Mouse (Mus musculus) hindbrain, embryonic 12.5 days (tissue): ENCODE results near the gene Hadha. TPM values are rescaled to one million over a fixed set of nuclear protein-coding genes. Genes with fewer than 3 reads are reported as not detected.
A peak's percentile ranks its signal among the peaks of the same experiment; 100 is the strongest.

Source experiments
- ATAC-seq: fragments of 200-750 bp; cut with Nextera tagmentation; 2 replicates; pipeline ENCODE4 v1.8.0; 2017; ENCODE audit warnings: moderate TSS enrichment; ENCODE audit not compliant: low FRiP score
- H3K27ac ChIP-seq: fragments of 300-500 bp; sonication (generic); 2 replicates; pipeline ENCODE4 v1.5.1; 2016; ENCODE audit warnings: mild to moderate bottlenecking
- H3K27me3 ChIP-seq: fragments of 300-500 bp; sonication (generic); 2 replicates; pipeline ENCODE4 v1.6.1; 2016; ENCODE audit warnings: mild to moderate bottlenecking
- H3K36me3 ChIP-seq: fragments of 300-500 bp; sonication (generic); 2 replicates; pipeline ENCODE4 v1.6.1; 2016; ENCODE audit warnings: mild to moderate bottlenecking
- H3K4me1 ChIP-seq: fragments of 300-500 bp; sonication (generic); 2 replicates; pipeline ENCODE4 v1.6.1; 2016
- H3K4me2 ChIP-seq: fragments of 300-500 bp; sonication (generic); replicated peaks from 2 replicates; pipeline ENCODE4 v1.6.1; 2016; ENCODE audit warnings: mild to moderate bottlenecking
- H3K4me3 ChIP-seq: fragments of 300-500 bp; sonication (generic); 2 replicates; pipeline ENCODE4 v1.5.1; 2016; ENCODE audit warnings: mild to moderate bottlenecking
- H3K9ac ChIP-seq: fragments of 300-500 bp; sonication (generic); 2 replicates; pipeline ENCODE4 v1.6.1; 2016; ENCODE audit warnings: mild to moderate bottlenecking, moderate library complexity
- H3K9me3 ChIP-seq: fragments of 300-500 bp; sonication (generic); replicated peaks from 2 replicates; pipeline ENCODE4 v1.6.1; 2016; ENCODE audit warnings: mild to moderate bottlenecking
- WGBS: fragments of 180-500 bp; shearing (Covaris S2); methylation state at CpG from one replicate; pipeline ENCODE4 v1.1.7; 2016; 5-methylcytosine and 5-hydroxymethylcytosine counted together
- polyA plus RNA-seq: library from polyadenylated mRNA; unstranded; fragments of >200 nt; fragmentation: Nextera tagmentation; extraction: Ambion mirVana; gene quantifications from 2 replicates; pipeline ENCODE4 v1.2.1, GENCODE M21; 2016

Hadha gene
- polyA plus RNA-seq: 106 and 108 TPM in 2 replicates

DNA sequence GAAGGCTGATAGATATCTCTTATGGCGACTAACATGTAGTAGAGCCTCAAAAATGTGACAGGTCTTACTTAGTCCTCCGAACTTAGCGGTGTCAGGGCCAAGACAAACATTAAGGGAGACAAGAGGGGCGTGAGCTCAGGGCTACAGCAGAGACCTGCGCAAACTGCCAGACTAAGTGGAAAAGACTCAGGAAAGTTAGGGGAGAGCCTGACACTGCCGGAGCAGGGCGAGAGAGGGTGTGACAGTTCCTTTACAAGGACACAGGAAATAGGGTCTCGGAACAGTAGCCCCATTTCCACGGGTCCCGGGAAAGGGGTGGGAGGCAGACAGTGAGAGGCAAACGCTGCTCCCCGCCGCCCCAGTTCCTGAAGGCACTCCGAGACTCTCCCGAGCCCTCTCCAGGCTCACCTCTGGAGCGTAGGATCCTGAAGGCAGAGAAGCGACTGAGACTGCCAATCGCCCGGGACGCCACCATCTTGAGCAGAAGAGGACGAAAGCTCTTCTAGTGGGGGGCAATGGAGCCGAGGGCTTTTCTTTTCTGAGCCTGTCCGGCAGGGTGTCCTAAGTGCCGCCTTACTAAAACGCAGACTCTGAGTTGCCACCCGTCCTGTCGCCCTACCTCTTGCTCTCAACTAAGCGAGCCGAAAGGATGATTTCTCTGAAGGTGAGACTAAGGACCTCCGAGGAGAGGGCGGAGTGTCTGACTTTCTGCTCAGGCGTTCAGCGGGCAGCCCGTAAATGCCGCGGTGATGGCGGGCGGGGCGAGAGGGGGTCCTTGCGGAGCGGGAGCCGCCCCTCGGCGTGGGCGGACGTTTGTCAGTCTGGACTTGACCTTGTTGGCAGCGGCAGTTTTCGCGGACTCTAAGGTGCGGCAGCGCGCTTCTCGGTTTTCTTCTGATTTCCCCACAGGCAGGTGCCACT lies at the start of gene Hadha, which contains the start of gene Hadhb:
Gene Hadha (minus strand): TSS at position 689 of the 921 bp plus-strand sequence.
Gene Hadhb (plus strand): TSS at position 775 of the 921 bp plus-strand sequence.
- no peaks in the 10 kb centered on the region for H3K9me3 ChIP-seq
- WGBS: under 1% methylated on average over 53 of the region's 53 CpGs
- H3K4me1 ChIP-seq: peaks cover 17% of the 10 kb centered on the region
- H3K9ac ChIP-seq: peak within 1 kb of the TSS; percentile 86
- H3K4me3 ChIP-seq: peak within 1 kb of the TSS; percentile 74
- no peaks in the 10 kb centered on the region for H3K36me3 ChIP-seq
- peak within 1 kb of the TSS; percentile 81 for H3K27ac ChIP-seq
- peak; percentile 90 for ATAC-seq
- H3K4me2 ChIP-seq: peak within 1 kb of the TSS; percentile 77
- no peaks in the 10 kb centered on the region for H3K27me3 ChIP-seq

DNA sequence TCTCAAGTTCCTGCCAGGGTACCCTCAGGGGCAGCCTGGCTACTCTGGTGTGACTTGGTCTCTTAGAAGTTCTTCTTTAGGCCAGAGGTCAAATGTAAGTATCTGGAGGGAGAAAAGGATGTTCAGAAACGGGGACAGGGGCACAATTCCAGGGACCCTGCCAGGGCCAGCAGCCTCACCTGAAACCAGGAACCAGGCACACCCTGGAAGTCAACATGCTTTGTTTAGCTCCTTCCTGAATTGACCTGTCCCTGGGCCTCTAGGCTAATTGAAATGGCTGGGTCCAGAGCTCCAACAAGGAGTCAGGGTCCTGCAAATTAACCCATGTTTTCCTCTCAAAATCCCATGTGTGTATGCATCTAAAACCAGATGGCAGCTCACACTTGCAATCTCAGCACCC lies 49.5 kb upstream of the Hadha start:
- no peak overlapping the region for H3K4me2 ChIP-seq
- no peaks in the 10 kb centered on the region for H3K27me3 ChIP-seq
- no peaks in the 10 kb centered on the region for H3K36me3 ChIP-seq
- WGBS: 56% methylated on average over 1 of the region's 1 CpGs
- H3K27ac ChIP-seq: no peak overlapping the region
- H3K4me3 ChIP-seq: no peak overlapping the region
- H3K4me1 ChIP-seq: no peaks in the 10 kb centered on the region
- ATAC-seq: no peak
- no peaks in the 10 kb centered on the region for H3K9me3 ChIP-seq
- no peak overlapping the region for H3K9ac ChIP-seq

DNA sequence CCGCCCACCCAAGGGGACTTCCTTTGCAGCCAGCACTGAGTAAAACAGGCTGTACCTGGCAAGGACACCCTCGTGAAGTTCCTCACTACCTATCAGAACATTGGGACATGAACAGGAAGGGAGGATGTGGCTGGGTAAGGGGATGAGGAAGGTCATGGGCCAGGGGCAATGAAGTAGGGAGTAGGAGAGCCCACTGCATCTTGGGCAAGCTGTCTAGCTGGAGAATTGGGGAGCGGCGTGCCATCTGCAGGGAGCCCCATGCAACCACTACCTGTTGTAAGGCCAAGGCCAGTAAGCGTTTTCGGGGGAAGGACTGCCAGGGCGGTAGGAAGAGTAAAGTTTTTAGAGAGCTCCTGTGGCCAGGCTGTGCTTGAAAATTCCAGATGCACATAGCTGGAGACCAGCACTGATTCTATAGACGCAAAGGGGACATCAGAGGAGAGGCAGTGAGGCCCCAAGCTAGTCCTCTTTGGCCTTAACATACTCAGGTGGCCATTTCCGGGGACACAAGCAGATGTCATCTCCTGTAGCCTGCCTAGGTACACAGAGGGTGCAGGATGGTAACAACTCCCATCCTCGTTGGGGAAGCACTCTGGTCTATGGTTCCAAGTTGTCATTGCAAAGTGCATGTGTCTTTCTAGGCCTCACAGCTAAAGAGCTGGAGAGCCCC lies 48.4 kb upstream of the Hadha start:
- H3K4me3 ChIP-seq: no peak overlapping the region
- no peak overlapping the region for H3K9ac ChIP-seq
- no peak for ATAC-seq
- H3K27me3 ChIP-seq: no peaks in the 10 kb centered on the region
- no peaks in the 10 kb centered on the region for H3K4me1 ChIP-seq
- H3K36me3 ChIP-seq: no peaks in the 10 kb centered on the region
- no peak overlapping the region for H3K4me2 ChIP-seq
- no peaks in the 10 kb centered on the region for H3K9me3 ChIP-seq
- 83% methylated on average over 10 of the region's 10 CpGs for WGBS
- H3K27ac ChIP-seq: no peak overlapping the region

DNA sequence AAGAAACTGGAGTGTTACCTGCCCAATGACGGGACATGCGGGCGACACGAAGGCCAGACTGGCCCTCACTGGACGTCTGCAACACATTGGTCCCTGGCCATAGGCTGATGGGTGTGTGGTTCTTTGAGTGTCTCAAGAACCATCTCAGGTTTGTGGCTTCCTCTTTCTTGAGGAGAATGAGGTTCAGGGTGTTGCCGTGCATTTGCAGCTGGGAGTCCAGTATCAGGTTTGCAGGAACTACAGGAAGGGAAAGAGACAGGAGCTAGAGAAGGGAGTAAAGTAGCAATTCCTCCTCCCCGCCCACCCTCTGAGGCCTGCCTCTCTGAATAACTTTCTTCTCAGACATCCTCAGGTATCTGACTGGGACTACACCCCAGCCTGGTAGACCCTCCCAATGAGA lies 47.3 kb upstream of the Hadha start:
- no peaks in the 10 kb centered on the region for H3K27me3 ChIP-seq
- H3K4me3 ChIP-seq: no peak overlapping the region
- H3K4me2 ChIP-seq: no peak overlapping the region
- H3K36me3 ChIP-seq: no peaks in the 10 kb centered on the region
- H3K4me1 ChIP-seq: no peaks in the 10 kb centered on the region
- no peak for ATAC-seq
- H3K9ac ChIP-seq: no peak overlapping the region
- no peaks in the 10 kb centered on the region for H3K9me3 ChIP-seq
- 94% methylated on average over 7 of the region's 7 CpGs for WGBS
- no peak overlapping the region for H3K27ac ChIP-seq

DNA sequence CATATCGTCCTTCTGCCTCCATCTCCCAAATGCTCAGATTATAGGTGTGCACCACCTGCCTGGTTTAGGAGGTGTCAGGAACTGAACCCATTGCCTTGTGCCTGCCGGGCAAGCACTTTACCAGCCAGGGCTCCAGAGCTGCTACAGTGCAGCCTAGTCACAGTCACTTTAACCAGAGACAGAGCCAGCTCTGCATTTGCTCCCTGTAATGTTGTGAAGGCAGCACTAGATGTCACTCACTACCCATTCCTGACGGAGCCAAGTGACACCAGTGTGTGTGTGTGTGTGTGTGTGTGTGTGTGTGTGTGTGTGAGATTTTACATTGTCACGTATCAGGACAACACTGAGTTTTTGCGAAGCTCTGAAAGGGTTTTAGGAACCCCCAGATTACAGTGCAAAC lies 46.6 kb upstream of the Hadha start:
- no peaks in the 10 kb centered on the region for H3K4me1 ChIP-seq
- H3K27ac ChIP-seq: no peak overlapping the region
- H3K9ac ChIP-seq: no peak overlapping the region
- H3K27me3 ChIP-seq: no peaks in the 10 kb centered on the region
- H3K36me3 ChIP-seq: no peaks in the 10 kb centered on the region
- no peak overlapping the region for H3K4me3 ChIP-seq
- 55% methylated on average over 5 of the region's 5 CpGs for WGBS
- no peak for ATAC-seq
- H3K9me3 ChIP-seq: no peaks in the 10 kb centered on the region
- H3K4me2 ChIP-seq: no peak overlapping the region

DNA sequence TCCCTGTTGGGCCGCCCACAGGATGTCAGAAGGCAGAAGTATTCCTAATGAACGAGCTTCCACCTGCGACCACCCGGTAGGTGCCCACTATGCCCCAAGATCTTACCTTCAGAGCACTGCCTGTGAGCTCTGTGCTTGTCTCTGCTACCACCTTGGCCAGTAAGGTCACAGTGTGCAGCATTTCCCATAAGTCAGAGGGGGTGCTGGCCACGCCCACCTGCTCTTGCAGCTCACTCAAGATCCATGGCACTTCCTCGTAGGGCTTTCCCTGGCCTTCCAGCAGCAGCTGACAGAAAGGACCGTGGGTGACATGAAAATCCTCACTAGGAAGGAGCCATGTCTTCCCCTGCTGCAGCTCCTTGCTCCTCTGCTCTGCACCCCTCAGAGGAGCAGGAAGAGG lies 43.3 kb upstream of the Hadha start:
- Histone ChIP-seq H3K27me3 (no peaks in the 10 kb centered on the region), H3K27ac (no peak overlapping the region), H3K4me3 (no peak overlapping the region), H3K36me3 (no peaks in the 10 kb centered on the region), H3K9ac (no peak overlapping the region), H3K9me3 (no peaks in the 10 kb centered on the region), H3K4me2 (no peak overlapping the region), H3K4me1 (no peaks in the 10 kb centered on the region)
- WGBS: 75% methylated on average over 7 of the region's 7 CpGs
- ATAC-seq: no peak

DNA sequence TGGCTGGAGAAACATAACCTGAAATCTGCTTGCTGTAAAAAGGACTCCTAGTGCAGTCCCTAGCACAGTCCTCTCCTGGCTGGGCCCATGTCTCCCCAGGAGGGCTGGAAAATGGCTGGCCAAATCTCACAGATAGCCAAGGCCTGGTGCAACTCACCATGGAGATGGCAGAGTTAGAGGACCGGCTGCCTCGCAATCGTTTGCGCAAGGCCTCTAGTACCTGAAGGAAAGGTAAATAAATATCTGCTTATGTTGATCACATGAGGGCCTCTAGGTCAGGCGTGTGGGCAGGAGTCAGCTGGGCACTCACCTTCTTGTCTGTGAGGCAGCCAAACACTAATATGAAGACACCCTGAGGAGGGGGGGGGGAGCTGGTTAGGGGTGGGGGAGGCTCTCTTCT lies 40.4 kb upstream of the Hadha start:
- no peaks in the 10 kb centered on the region for H3K9me3 ChIP-seq
- no peak overlapping the region for H3K27ac ChIP-seq
- WGBS: 96% methylated on average over 5 of the region's 5 CpGs
- no peak overlapping the region for H3K4me2 ChIP-seq
- H3K4me3 ChIP-seq: no peak overlapping the region
- no peaks in the 10 kb centered on the region for H3K27me3 ChIP-seq
- no peaks in the 10 kb centered on the region for H3K36me3 ChIP-seq
- H3K9ac ChIP-seq: no peak overlapping the region
- ATAC-seq: no peak
- H3K4me1 ChIP-seq: no peaks in the 10 kb centered on the region

DNA sequence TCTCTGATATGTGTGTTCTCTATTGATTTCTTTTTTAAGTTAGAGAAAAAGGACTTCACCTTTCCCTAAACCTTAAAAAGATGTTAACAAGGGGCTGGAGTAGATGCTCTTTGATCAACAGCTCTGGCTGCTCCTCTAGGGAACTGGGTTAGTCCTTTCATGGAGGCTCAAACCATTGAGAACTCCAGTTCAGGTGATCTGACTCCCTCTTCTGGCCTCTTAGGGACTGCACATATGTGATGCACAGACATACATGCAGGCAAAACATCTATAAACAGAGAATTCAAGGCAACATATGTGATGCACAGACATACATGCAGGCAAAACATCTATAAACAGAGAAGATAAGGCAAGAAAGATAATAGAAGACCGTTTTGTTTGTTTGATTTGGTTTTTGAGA lies 37.5 kb upstream of the Hadha start:
- Histone ChIP-seq H3K9ac (no peak overlapping the region), H3K4me2 (no peak overlapping the region), H3K27me3 (no peaks in the 10 kb centered on the region), H3K4me3 (no peak overlapping the region), H3K4me1 (no peaks in the 10 kb centered on the region), H3K9me3 (no peaks in the 10 kb centered on the region), H3K36me3 (peaks cover 14% of the 10 kb centered on the region), H3K27ac (no peak overlapping the region)
- ATAC-seq: no peak
- WGBS: 83% methylated on average over 1 of the region's 1 CpGs

DNA sequence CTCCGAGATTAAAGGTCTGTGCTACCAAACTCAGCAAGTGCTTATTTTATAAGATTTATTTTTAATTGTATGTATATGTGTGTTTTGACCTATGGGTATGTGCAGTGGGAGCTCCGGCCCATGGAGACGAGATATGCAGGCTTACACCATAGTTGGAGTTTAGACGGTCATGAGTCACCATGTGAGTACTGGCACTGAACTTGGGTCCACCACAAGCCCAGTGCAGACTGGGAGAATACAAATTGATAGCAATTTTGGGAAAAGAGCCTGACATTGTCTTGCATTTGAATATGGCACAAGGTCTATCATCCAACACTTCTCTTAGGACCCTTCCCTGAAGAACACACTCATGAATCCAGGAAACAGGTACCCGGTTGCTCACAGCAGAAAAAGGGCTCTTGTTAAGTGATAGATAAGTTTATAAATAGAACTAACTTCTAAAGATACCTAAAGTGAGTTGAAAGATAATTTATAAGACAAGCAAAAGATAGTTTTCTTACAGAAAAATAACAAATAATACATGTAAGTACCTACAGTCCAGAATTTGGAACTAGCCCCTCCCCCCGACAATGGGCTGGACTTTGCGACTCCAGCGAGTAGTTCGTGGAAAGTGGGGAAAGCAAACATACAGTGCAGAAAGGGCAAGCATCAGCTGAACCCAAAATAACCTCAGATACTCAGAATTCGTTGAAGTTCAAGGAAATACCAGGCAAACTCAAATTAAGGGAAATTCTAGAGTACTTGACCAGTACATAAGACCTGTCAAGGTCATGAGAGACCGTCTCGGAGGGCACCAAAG lies 32.9 kb upstream of the Hadha start:
- Histone ChIP-seq H3K36me3 (peaks cover 38% of the 10 kb centered on the region), H3K9me3 (no peaks in the 10 kb centered on the region), H3K4me3 (no peak overlapping the region), H3K27me3 (no peaks in the 10 kb centered on the region), H3K4me2 (no peak overlapping the region), H3K27ac (no peak overlapping the region), H3K9ac (no peak overlapping the region), H3K4me1 (no peaks in the 10 kb centered on the region)
- WGBS: 95% methylated on average over 12 of the region's 12 CpGs
- ATAC-seq: no peak

DNA sequence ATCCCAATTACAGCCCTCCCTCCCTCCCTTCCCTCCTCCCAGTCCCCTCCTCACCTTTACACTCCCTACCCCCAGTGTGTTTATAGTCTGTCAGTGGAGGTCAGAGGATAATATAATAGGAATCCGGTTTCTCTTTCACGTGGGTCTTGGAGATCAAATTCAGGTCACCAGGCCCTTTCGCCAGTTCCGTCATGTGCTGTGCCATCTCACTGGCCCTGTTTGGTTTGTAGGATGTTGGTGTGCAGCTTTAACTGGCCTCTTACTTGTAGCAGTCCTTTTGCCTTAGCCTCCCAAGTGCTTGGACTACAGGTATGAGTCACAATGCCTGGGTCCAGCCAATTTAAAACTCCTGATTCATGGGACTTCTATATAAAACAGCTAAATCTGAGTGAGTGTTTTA lies 20.8 kb upstream of the Hadha start:
- no peak overlapping the region for H3K4me3 ChIP-seq
- no peaks in the 10 kb centered on the region for H3K4me1 ChIP-seq
- no peak for ATAC-seq
- H3K9me3 ChIP-seq: no peaks in the 10 kb centered on the region
- no peak overlapping the region for H3K27ac ChIP-seq
- 67% methylated on average over 4 of the region's 4 CpGs for WGBS
- no peak overlapping the region for H3K4me2 ChIP-seq
- H3K9ac ChIP-seq: no peak overlapping the region
- peaks cover 52% of the 10 kb centered on the region for H3K36me3 ChIP-seq
- H3K27me3 ChIP-seq: no peaks in the 10 kb centered on the region

DNA sequence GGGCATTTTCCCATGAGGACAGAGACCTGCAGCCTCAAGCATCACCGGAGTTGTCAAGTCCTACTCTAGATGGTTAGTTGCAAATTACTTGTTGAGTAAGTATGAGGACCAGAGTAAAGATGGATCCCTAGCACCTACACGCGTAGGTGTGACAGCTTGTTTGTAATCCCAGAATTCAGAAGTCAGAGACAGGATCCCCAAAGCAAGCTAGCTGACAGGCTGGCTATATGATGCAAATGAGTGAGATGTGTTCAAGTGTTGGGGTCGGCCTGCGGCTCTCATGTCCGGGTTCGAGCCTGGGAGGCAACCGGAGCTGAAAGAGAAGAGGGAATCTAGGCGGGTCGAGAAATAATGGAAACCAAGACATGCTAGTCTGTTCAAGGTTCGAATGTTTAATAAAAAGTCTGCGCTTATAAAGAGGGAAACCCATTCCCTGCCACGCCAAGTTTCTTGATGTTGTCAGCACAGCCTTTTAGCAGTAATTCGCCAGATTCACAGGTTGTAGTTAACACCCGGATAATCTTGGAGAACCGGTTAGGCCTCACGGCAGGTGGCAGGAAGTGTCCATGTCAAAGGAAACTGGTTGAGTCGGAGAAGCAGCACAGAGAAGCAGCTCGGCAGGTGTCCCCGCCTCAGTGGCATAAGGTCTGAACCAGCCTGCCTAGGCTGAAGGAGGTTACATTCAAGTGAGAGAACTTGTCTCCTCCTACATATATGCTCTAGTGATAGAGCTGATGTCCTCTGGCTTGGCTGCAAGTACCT lies 18.1 kb upstream of the Hadha start:
- WGBS: 46% methylated on average over 20 of the region's 20 CpGs
- Histone ChIP-seq H3K27me3 (no peaks in the 10 kb centered on the region), H3K4me3 (no peak overlapping the region), H3K27ac (no peak overlapping the region), H3K9me3 (no peaks in the 10 kb centered on the region), H3K4me2 (no peak overlapping the region), H3K36me3 (peaks cover 57% of the 10 kb centered on the region), H3K9ac (no peak overlapping the region), H3K4me1 (no peaks in the 10 kb centered on the region)
- no peak for ATAC-seq

DNA sequence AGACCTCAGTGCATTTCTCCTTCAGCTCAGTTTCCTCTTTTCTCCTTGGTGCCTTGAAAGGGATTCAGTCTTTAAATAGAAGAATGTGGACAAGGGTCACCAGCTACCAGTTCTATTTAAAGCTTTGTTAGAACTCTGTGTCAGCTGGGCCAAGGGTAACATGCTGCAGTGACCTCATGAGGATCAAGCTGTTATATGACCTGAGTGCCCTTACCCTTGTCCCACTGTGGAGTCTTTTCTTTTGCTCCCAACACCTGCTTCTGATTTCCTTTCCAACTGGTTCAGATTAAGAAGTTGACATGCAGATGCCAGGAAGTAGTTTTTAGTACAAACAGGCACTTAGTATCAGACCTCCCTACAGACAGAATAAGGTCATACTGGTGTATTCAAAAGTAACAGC lies 17.2 kb upstream of the Hadha start:
- Histone ChIP-seq H3K9ac (no peak overlapping the region), H3K36me3 (peaks cover 54% of the 10 kb centered on the region), H3K4me1 (no peaks in the 10 kb centered on the region), H3K27ac (no peak overlapping the region), H3K9me3 (no peaks in the 10 kb centered on the region), H3K4me3 (no peak overlapping the region), H3K27me3 (no peaks in the 10 kb centered on the region), H3K4me2 (no peak overlapping the region)
- ATAC-seq: no peak
